Mouse (Mus musculus): ENCODE measurements around the gene Ptk6. TPM values are rescaled to one million over a fixed set of nuclear protein-coding genes. Genes with fewer than 3 reads are reported as not detected.
"Not testable (repeated sequence)": the region's sequence is repeated elsewhere in the genome, so short reads cannot be mapped to it uniquely, and the experiment has no call there.

The Ptk6 gene
- total RNA-seq, 2 experiments from 2014 or later: not detected

GRCm38 (mm10) chr2:181212389-181213020 lies 9.9 kb upstream of the Ptk6 start:
- DNase-seq: no peak
- no peak for TF ChIP-seq CTCF (IDR thresholded peaks at IDR 0.05)
- peak overlapping the region; percentile 65 for H3K27ac ChIP-seq
- intact Hi-C loops (cut with DNase I): no loop called here
- H3K4me3 ChIP-seq: peak overlapping the region; percentile 69

GRCm38 (mm10) chr2:181206118-181206517 lies 3.5 kb upstream of the Ptk6 start:
- TF ChIP-seq CTCF (IDR thresholded peaks at IDR 0.05): no peak
- DNase-seq: no peak
- no peak overlapping the region for H3K27ac ChIP-seq
- intact Hi-C loops (cut with DNase I): no loop called here
- H3K4me3 ChIP-seq: no peak overlapping the region

GRCm38 (mm10) chr2:181205678-181206077 lies 3.1 kb upstream of the Ptk6 start:
- Histone ChIP-seq H3K27ac (no peak overlapping the region), H3K4me3 (no peak overlapping the region)
- no peak for DNase-seq
- intact Hi-C loops (cut with DNase I): no loop called here
- no peak for TF ChIP-seq CTCF (IDR thresholded peaks at IDR 0.05)

GRCm38 (mm10) chr2:181202886-181203285 lies 297 bp upstream of the Ptk6 start:
- Histone ChIP-seq H3K4me3 (no peak overlapping the region), H3K27ac (no peak overlapping the region)
- no peak for DNase-seq
- TF ChIP-seq CTCF (IDR thresholded peaks at IDR 0.05): no peak
- intact Hi-C loops (cut with DNase I): no loop called here

GRCm38 (mm10) chr2:181201606-181202005 lies 983 bp downstream of the Ptk6 start:
- no peak for DNase-seq
- no peak overlapping the region for H3K27ac ChIP-seq
- intact Hi-C loops (cut with DNase I): no loop called here
- no peak overlapping the region for H3K4me3 ChIP-seq
- TF ChIP-seq CTCF (IDR thresholded peaks at IDR 0.05): no peak

GRCm38 (mm10) chr2:181196628-181197300 lies 5.8 kb downstream of the Ptk6 start:
- Histone ChIP-seq H3K4me3 (no peak overlapping the region), H3K27ac (no peak overlapping the region)
- TF ChIP-seq CTCF (IDR thresholded peaks at IDR 0.05): no peak
- intact Hi-C loops (cut with DNase I): no loop called here
- no peak for DNase-seq

- Histone ChIP-seq H3K4me3 (no peak overlapping the region), H3K27ac (no peak overlapping the region)
- intact Hi-C loops (cut with DNase I): no loop called here
- no peak for DNase-seq
- no peak for TF ChIP-seq CTCF (IDR thresholded peaks at IDR 0.05)
These were observed 9.5 kb downstream of the Ptk6 start for GRCm38 (mm10) chr2:181193044-181193443.

GRCm38 (mm10) chr2:181191936-181192335 lies 10.7 kb downstream of the Ptk6 start:
- H3K27ac ChIP-seq: no peak overlapping the region
- intact Hi-C loops (cut with DNase I): no loop called here
- no peak overlapping the region for H3K4me3 ChIP-seq
- no peak for DNase-seq
- TF ChIP-seq CTCF (IDR thresholded peaks at IDR 0.05): no peak

- intact Hi-C loops (cut with DNase I); DNase-seq; H3K4me3 ChIP-seq; H3K27ac ChIP-seq: not testable (repeated sequence)
These were observed 11.2 kb downstream of the Ptk6 start for GRCm38 (mm10) chr2:181191385-181191784.

- intact Hi-C loops (cut with DNase I): loop anchor here (5.0 to 10.0 kb wide), 3 partner anchors 55 to 405 kb away; partner anchors contain the start of genes Helz2, Prpf6, Rtel1 and Samd10
- H3K27ac ChIP-seq: peak overlapping the region; percentile 93
- TF ChIP-seq CTCF (IDR thresholded peaks at IDR 0.05): no peak
- no peak overlapping the region for H3K4me3 ChIP-seq
- DNase-seq: no peak
These were observed 13.3 kb downstream of the Ptk6 start for GRCm38 (mm10) chr2:181189321-181189720.

- no peak for TF ChIP-seq CTCF (IDR thresholded peaks at IDR 0.05)
- H3K4me3 ChIP-seq: peak overlapping the region; percentile 78
- DNase-seq: no peak
- H3K27ac ChIP-seq: peak overlapping the region; percentile 93
- intact Hi-C loops (cut with DNase I): loop anchor here (5.0 to 10.0 kb wide), 3 partner anchors 56 to 406 kb away; partner anchors contain the start of genes Helz2, Prpf6, Rtel1 and Samd10
These were observed 13.9 kb downstream of the Ptk6 start for GRCm38 (mm10) chr2:181188681-181189080.

- Histone ChIP-seq H3K27ac (peak within 1 kb of the TSS; percentile 93), H3K4me3 (peak within 1 kb of the TSS; percentile 78)
- DNase-seq: peak; percentile 94
- peak; percentile 25 for TF ChIP-seq CTCF (IDR thresholded peaks at IDR 0.05)
- intact Hi-C loops (cut with DNase I): loop anchor here (2.0 to 10.0 kb wide), 4 partner anchors 57 to 407 kb away; partner anchors contain the start of genes Helz2, Prpf6, Rtel1 and Samd10
These were observed 15.2 kb downstream of the Ptk6 start, which contains the start of gene Ppdpf for GRCm38 (mm10) chr2:181187121-181188000. TSS of gene Ppdpf (plus strand) at chr2:181187247.

Measured in gastrocnemius, adult 2 months (tissue).